Mouse (Mus musculus) forebrain, postnatal 0 days (tissue): Measurements from ENCODE around the gene Ift172. TPM values are rescaled to one million over a fixed set of nuclear protein-coding genes. Genes with fewer than 3 reads are reported as not detected.

ENCODE experiments used
- ATAC-seq: fragments of 200-750 bp; cut with Nextera tagmentation; 2 replicates; pipeline ENCODE4 v1.8.0; 2017; ENCODE audit warnings: mild to moderate bottlenecking, moderate library complexity
- DNase-seq: peaks from one replicate; pipeline ENCODE4 v3.0.0-alpha.2; 2015
- H3K27ac ChIP-seq: fragments of 300-500 bp; sonication (generic); 2 replicates; pipeline ENCODE4 v1.5.1; 2014; ENCODE audit warnings: low read depth, mild to moderate bottlenecking, antibody characterized with exemption, low read length, moderate library complexity, mixed read lengths
- H3K27me3 ChIP-seq: fragments of 300-500 bp; sonication (generic); 2 replicates; pipeline ENCODE4 v1.6.1; 2014; ENCODE audit warnings: mild to moderate bottlenecking, low read length, mixed read lengths; ENCODE audit not compliant: insufficient read depth
- H3K36me3 ChIP-seq: fragments of 300-500 bp; sonication (generic); 2 replicates; pipeline ENCODE4 v1.6.1; 2014; ENCODE audit warnings: mild to moderate bottlenecking, moderate library complexity; ENCODE audit not compliant: insufficient read depth
- H3K4me1 ChIP-seq: fragments of 300-500 bp; sonication (generic); 2 replicates; pipeline ENCODE4 v1.6.1; 2014; ENCODE audit warnings: antibody characterized with exemption; ENCODE audit not compliant: insufficient read depth
- H3K4me2 ChIP-seq: fragments of 300-500 bp; sonication (generic); 2 replicates; pipeline ENCODE4 v1.6.1; 2014; ENCODE audit warnings: low read depth, mild to moderate bottlenecking, moderate library complexity
- H3K4me3 ChIP-seq: fragments of 300-500 bp; sonication (generic); 2 replicates; pipeline ENCODE4 v1.5.1; 2014; ENCODE audit warnings: low read depth, low read length, mixed read lengths
- H3K9ac ChIP-seq: fragments of 300-500 bp; sonication (generic); 2 replicates; pipeline ENCODE4 v1.6.1; 2014; ENCODE audit warnings: mild to moderate bottlenecking
- H3K9me3 ChIP-seq: fragments of 300-500 bp; sonication (generic); 2 replicates; pipeline ENCODE4 v1.6.1; 2016; ENCODE audit warnings: low read length
- CTCF ChIP-seq: sonication (generic); IDR thresholded peaks from 2 replicates; pipeline ENCODE4 v1.5.1; 2016; ENCODE audit warnings: antibody characterized with exemption, control low read depth, low read depth
- WGBS: fragments of 180-500 bp; shearing (Covaris S2); extraction: QIAGEN DNeasy Blood & Tissue Kit; methylation state at CpG from one replicate; pipeline ENCODE4 v1.1.7; 2014; 5-methylcytosine and 5-hydroxymethylcytosine counted together
- polyA plus RNA-seq: library from polyadenylated mRNA; unstranded; fragments of >200 nt; fragmentation: Nextera tagmentation; extraction: Ambion mirVana; gene quantifications from 2 replicates; pipeline ENCODE4 v1.2.1, GENCODE M21; 2015
- total RNA-seq: library from RNA; depleted of rRNA; stranded (reverse); fragments of >200 nt; gene quantifications from 2 replicates; pipeline ENCODE4 v1.2.3, GENCODE M21; 2014

The Ift172 gene
- total and polyA plus RNA-seq, 2 experiments from 2014 or later, result 12.8 to 42.6 TPM

- no peak overlapping the region for H3K27ac ChIP-seq
- H3K4me3 ChIP-seq, result no peak overlapping the region
- H3K4me1 ChIP-seq, result no peaks in the 10 kb centered on the region
- no peaks in the 10 kb centered on the region for H3K9me3 ChIP-seq
- WGBS, result 82% methylated on average over 16 of the region's 16 CpGs
- TF ChIP-seq CTCF, result no peak
- H3K27me3 ChIP-seq, result no peaks in the 10 kb centered on the region
- no peak overlapping the region for H3K9ac ChIP-seq
- H3K36me3 ChIP-seq, result peaks cover 81% of the 10 kb centered on the region
- no peak overlapping the region for H3K4me2 ChIP-seq
- no peak for ATAC-seq
- no peak for DNase-seq
These were observed 37.9 kb downstream of the Ift172 start for GRCm38 (mm10) chr5:31252795-31253545.

GRCm38 (mm10) chr5:31252151-31252550, 38.8 kb downstream of the Ift172 start:
- no peaks in the 10 kb centered on the region for H3K9me3 ChIP-seq
- TF ChIP-seq CTCF, result no peak
- 58% methylated on average over 10 of the region's 10 CpGs for WGBS
- no peak for ATAC-seq
- peaks cover 83% of the 10 kb centered on the region for H3K36me3 ChIP-seq
- H3K27ac ChIP-seq, result no peak overlapping the region
- H3K4me1 ChIP-seq, result no peaks in the 10 kb centered on the region
- H3K4me3 ChIP-seq, result no peak overlapping the region
- 0 out of 2 replicates have a peak overlapping the region, but pooled peaks have one; percentile 18 for H3K9ac ChIP-seq
- no peak overlapping the region for H3K4me2 ChIP-seq
- no peaks in the 10 kb centered on the region for H3K27me3 ChIP-seq
- DNase-seq, result peak; percentile 20

GRCm38 (mm10) chr5:31251541-31252101, 39.3 kb downstream of the Ift172 start, which contains the start of gene Krtcap3:
Gene Krtcap3 (plus strand): TSS chr5:31251691.
- H3K27me3 ChIP-seq, result no peaks in the 10 kb centered on the region
- WGBS, result 14% methylated on average over 45 of the region's 47 CpGs
- no peak for TF ChIP-seq CTCF
- DNase-seq (peak; percentile 24), ATAC-seq (peak; percentile 47)
- peaks cover 85% of the 10 kb centered on the region for H3K36me3 ChIP-seq
- H3K27ac ChIP-seq, result no peak within 1 kb of the TSS
- H3K4me2 ChIP-seq, result no peak within 1 kb of the TSS
- H3K4me3 ChIP-seq, result no peak within 1 kb of the TSS
- H3K9me3 ChIP-seq, result no peaks in the 10 kb centered on the region
- no peaks in the 10 kb centered on the region for H3K4me1 ChIP-seq
- peak within 1 kb of the TSS; percentile 18; the same call in 1 of the 2 replicates for H3K9ac ChIP-seq

- no peaks in the 10 kb centered on the region for H3K27me3 ChIP-seq
- H3K4me3 ChIP-seq, result no peak overlapping the region
- TF ChIP-seq CTCF, result no peak
- H3K9ac ChIP-seq, result no peak overlapping the region
- ATAC-seq (peak; percentile 38; the same call in 1 of the 2 replicates), DNase-seq (no peak)
- H3K36me3 ChIP-seq, result peaks cover 90% of the 10 kb centered on the region
- H3K4me2 ChIP-seq, result no peak overlapping the region
- no peak overlapping the region for H3K27ac ChIP-seq
- H3K4me1 ChIP-seq, result no peaks in the 10 kb centered on the region
- H3K9me3 ChIP-seq, result no peaks in the 10 kb centered on the region
- WGBS, result 50% methylated on average over 4 of the region's 4 CpGs
These were observed 40.2 kb downstream of the Ift172 start for GRCm38 (mm10) chr5:31250716-31251115.

GRCm38 (mm10) chr5:31242191-31242590, 48.7 kb downstream of the Ift172 start:
- Histone ChIP-seq H3K4me3 (peak overlapping the region; percentile 97), H3K9ac (peak overlapping the region; percentile 90), H3K27ac (no peak overlapping the region), H3K9me3 (no peaks in the 10 kb centered on the region), H3K4me2 (peak overlapping the region; percentile 76), H3K4me1 (peaks cover 7% of the 10 kb centered on the region; the same call in 1 of the 2 replicates), H3K27me3 (no peaks in the 10 kb centered on the region), H3K36me3 (peaks cover 35% of the 10 kb centered on the region)
- no peak for DNase-seq
- ATAC-seq, result no peak
- WGBS, result 16% methylated on average over 10 of the region's 10 CpGs
- TF ChIP-seq CTCF, result no peak

- Histone ChIP-seq H3K9ac (peak overlapping the region; percentile 90), H3K4me2 (peak overlapping the region; percentile 76), H3K4me1 (peaks cover 7% of the 10 kb centered on the region; the same call in 1 of the 2 replicates), H3K27me3 (no peaks in the 10 kb centered on the region), H3K9me3 (no peaks in the 10 kb centered on the region), H3K4me3 (peak overlapping the region; percentile 97), H3K36me3 (peaks cover 29% of the 10 kb centered on the region), H3K27ac (peak overlapping the region; percentile 93)
- no peak for TF ChIP-seq CTCF
- DNase-seq, result no peak
- WGBS, result under 1% methylated on average over 13 of the region's 13 CpGs
- no peak for ATAC-seq
These were observed 49.3 kb downstream of the Ift172 start for GRCm38 (mm10) chr5:31241522-31242034.
